8 mouse cellular contexts compared by ENCODE assay signal in genomic region chr8:80856606-80857005, GRCm38 (mm10). TPM values are rescaled to one million over a fixed set of nuclear protein-coding genes. Genes with fewer than 3 reads are reported as not detected.
DNase-seq lines count a peak whose midpoint lies in the region; ATAC-seq lines count a peak whose summit lies in the region.
"Had no signal": no experiment of that assay in that cellular context is flagged by ENCODE, and none has a peak within 500 bp of the region (broad histone marks: within the 10 kb centered on the region; RNA-seq: fewer than 3 reads in every experiment).

No protein-coding gene starts in this region.

- H3K4me2 ChIP-seq in midbrain, embryonic 13.5 days (replicated peaks): no peak overlapping the region
- H3K4me2 ChIP-seq in forebrain, embryonic 14.5 days (ENCODE audit: low read length): no peak overlapping the region
- H3K4me2 ChIP-seq in lung, embryonic 15.5 days: no peak overlapping the region
- H3K4me2 ChIP-seq: limb, embryonic 12.5 days had no signal

- DNase-seq in midbrain, embryonic 10.5 days (ENCODE audit: low spot score): no peak
- DNase-seq in forebrain, embryonic 14.5 days (ENCODE audit: low spot score): peak; percentile 89
- DNase-seq in kidney, adult 9 months: peak; percentile 83
- no peak for DNase-seq in yolk sac, embryonic 10.5 days (ENCODE audit: low spot score)
- DNase-seq in thymus, adult 18-20 months: no peak

- no peaks in the 10 kb centered on the region for H3K36me3 ChIP-seq in midbrain, embryonic 13.5 days
- H3K36me3 ChIP-seq in midbrain, embryonic 10.5 days: no peaks in the 10 kb centered on the region
- H3K36me3 ChIP-seq in forebrain, embryonic 14.5 days (ENCODE audit: control insufficient read depth, insufficient read depth, low read length): no peaks in the 10 kb centered on the region
- no peaks in the 10 kb centered on the region for H3K36me3 ChIP-seq in lung, embryonic 15.5 days

- H3K27me3 ChIP-seq in midbrain, embryonic 13.5 days: no peaks in the 10 kb centered on the region
- no peaks in the 10 kb centered on the region for H3K27me3 ChIP-seq in midbrain, embryonic 10.5 days (ENCODE audit: low read depth, poor library complexity, severe bottlenecking)
- no peaks in the 10 kb centered on the region for H3K27me3 ChIP-seq in forebrain, embryonic 14.5 days (replicated peaks; ENCODE audit: control insufficient read depth, insufficient read depth, low read length)
- H3K27me3 ChIP-seq in lung, embryonic 15.5 days: no peaks in the 10 kb centered on the region
- H3K27me3 ChIP-seq: limb, embryonic 12.5 days had no signal

- no peak overlapping the region for H3K9ac ChIP-seq in midbrain, embryonic 13.5 days (replicated peaks)
- H3K9ac ChIP-seq in forebrain, embryonic 14.5 days (ENCODE audit: low read length): no peak overlapping the region
- no peak overlapping the region for H3K9ac ChIP-seq in lung, embryonic 15.5 days
- H3K9ac ChIP-seq: limb, embryonic 12.5 days had no signal

- WGBS in midbrain, embryonic 13.5 days: 68% methylated on average over 6 of the region's 6 CpGs
- 94% methylated on average over 6 of the region's 6 CpGs for WGBS in midbrain, embryonic 10.5 days
- 18% methylated on average over 6 of the region's 6 CpGs for WGBS in forebrain, embryonic 14.5 days
- WGBS in lung, embryonic 15.5 days: 51% methylated on average over 6 of the region's 6 CpGs

- H3K4me3 ChIP-seq in midbrain, embryonic 13.5 days (replicated peaks): no peak overlapping the region
- H3K4me3 ChIP-seq in midbrain, embryonic 10.5 days: no peak overlapping the region
- H3K4me3 ChIP-seq in forebrain, embryonic 14.5 days (ENCODE audit: low read depth, low read length): no peak overlapping the region
- H3K4me3 ChIP-seq in lung, embryonic 15.5 days: no peak overlapping the region
- H3K4me3 ChIP-seq: limb, embryonic 12.5 days had no signal

- ATAC-seq in midbrain, embryonic 13.5 days: peak; percentile 67
- peak; percentile 84 for ATAC-seq in forebrain, embryonic 14.5 days
- ATAC-seq in lung, embryonic 15.5 days (ENCODE audit: borderline replicate concordance, extremely low read depth, low FRiP score, low TSS enrichment): peak; percentile 65

- no peak overlapping the region for H3K27ac ChIP-seq in midbrain, embryonic 13.5 days
- H3K27ac ChIP-seq in midbrain, embryonic 10.5 days (replicated peaks): no peak overlapping the region
- H3K27ac ChIP-seq in forebrain, embryonic 14.5 days (ENCODE audit: low read depth, low read length): peak overlapping the region; percentile 27; the same call in 1 of the 2 replicates
- peak overlapping the region; percentile 80 for H3K27ac ChIP-seq in lung, embryonic 15.5 days
- H3K27ac ChIP-seq: limb, embryonic 12.5 days had no signal

- no peaks in the 10 kb centered on the region for H3K9me3 ChIP-seq in midbrain, embryonic 13.5 days
- no peaks in the 10 kb centered on the region for H3K9me3 ChIP-seq in midbrain, embryonic 10.5 days (replicated peaks)
- H3K9me3 ChIP-seq in forebrain, embryonic 14.5 days (replicated peaks; ENCODE audit: control insufficient read depth, low read length): no peaks in the 10 kb centered on the region
- H3K9me3 ChIP-seq in lung, embryonic 15.5 days: no peaks in the 10 kb centered on the region
- H3K9me3 ChIP-seq: limb, embryonic 12.5 days had no signal

- H3K4me1 ChIP-seq in midbrain, embryonic 13.5 days (replicated peaks): peaks cover 16% of the 10 kb centered on the region
- H3K4me1 ChIP-seq in midbrain, embryonic 10.5 days: no peaks in the 10 kb centered on the region
- H3K4me1 ChIP-seq in forebrain, embryonic 14.5 days (ENCODE audit: control insufficient read depth, insufficient read depth, low read length): peaks cover 17% of the 10 kb centered on the region
- H3K4me1 ChIP-seq in lung, embryonic 15.5 days: peaks cover 37% of the 10 kb centered on the region

RNA-seq across cellular contexts. Expression of gene Gab1, which starts 23.7 kb away (rescaled TPM):
- polyA plus RNA-seq in midbrain, embryonic 13.5 days (2015; fragmentation: Nextera tagmentation; extraction: Ambion mirVana): 6.8 and 8.7 TPM in 2 replicates
- polyA plus RNA-seq in midbrain, embryonic 10.5 days (2016; fragmentation: Nextera tagmentation; extraction: Ambion mirVana): 12.9 and 13.0 TPM in 2 replicates
- 15.4 and 15.8 TPM in 2 replicates for polyA plus RNA-seq in forebrain, embryonic 14.5 days (2014; fragmentation: Nextera tagmentation; extraction: Ambion mirVana)
- polyA plus RNA-seq in lung, embryonic 15.5 days (2015; fragmentation: Nextera tagmentation; extraction: Ambion mirVana): 20.2 and 22.2 TPM in 2 replicates

Comparison
In these comparisons a context has a peak if more than half of its experiments do, and no peak if none do; other contexts are left out.
1. H3K27ac ChIP-seq: peak in forebrain, embryonic 14.5 days (single experiment) and lung, embryonic 15.5 days (single experiment); none in midbrain, embryonic 13.5 days (single experiment) and midbrain, embryonic 10.5 days (single experiment).
2. DNase-seq: peak in forebrain, embryonic 14.5 days (single experiment) and kidney, adult 9 months (single experiment); none in midbrain, embryonic 10.5 days (single experiment), yolk sac, embryonic 10.5 days (single experiment) and thymus, adult 18-20 months (0 of 2).
3. Peak in every context shown above with its lines, with median percentiles within 50 percentile points of each other: ATAC-seq.